Mouse (Mus musculus): ENCODE measurements around the gene Gtf3c2.
A peak's percentile ranks its signal among the peaks of the same experiment; 100 is the strongest.

The Gtf3c2 gene

GRCm38 (mm10) chr5:31198170-31198569 is 18.2 kb upstream of the Gtf3c2 start:
- no peak for DNase-seq (ENCODE audit: low spot score in 2 of 2)

DNA sequence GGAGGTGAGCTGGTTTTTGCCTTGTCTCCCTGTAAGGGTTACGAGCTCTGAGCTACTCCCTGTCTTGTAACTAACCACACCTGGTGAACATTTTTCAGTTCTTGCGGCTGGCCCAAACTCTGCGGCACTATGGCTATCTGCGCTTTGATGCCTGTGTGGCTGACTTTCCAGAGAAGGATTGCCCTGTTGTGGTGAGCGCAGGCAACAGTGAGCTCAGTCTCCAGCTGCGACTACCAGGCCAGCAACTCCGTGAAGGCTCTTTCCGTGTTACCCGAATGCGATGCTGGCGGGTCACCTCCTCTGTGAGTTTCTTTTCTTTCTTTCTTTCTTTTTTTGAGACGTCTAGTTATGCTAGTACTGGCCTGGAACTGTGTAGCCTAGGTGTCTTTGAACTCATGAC is 17.1 kb upstream of the Gtf3c2 start:
- DNase-seq (ENCODE audit: low spot score in 2 of 2), result no peak

- DNase-seq (ENCODE audit: low spot score in 2 of 2), result no peak
These were observed 16.3 kb upstream of the Gtf3c2 start for GRCm38 (mm10) chr5:31196207-31196606.

DNA sequence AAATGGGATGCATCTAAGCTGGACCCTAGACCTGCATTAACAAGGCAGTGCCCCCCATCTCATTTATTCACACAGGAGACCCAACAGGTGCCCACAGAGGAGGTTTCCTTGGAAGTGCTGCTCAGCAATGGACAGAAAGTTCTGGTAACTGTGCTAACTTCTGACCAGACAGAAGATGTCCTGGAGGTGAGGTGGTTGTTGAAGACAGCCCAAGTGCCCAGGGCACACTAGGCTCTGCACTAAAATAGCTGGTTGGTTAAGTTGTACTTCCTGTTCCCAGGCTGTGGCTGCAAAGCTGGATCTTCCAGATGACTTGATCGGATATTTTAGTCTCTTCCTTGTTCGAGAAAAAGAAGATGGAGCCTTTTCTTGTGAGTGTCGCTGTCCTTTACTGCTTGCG is 15.7 kb upstream of the Gtf3c2 start:
- DNase-seq (ENCODE audit: low spot score in 2 of 2), result no peak

GRCm38 (mm10) chr5:31194486-31195485 is 14.8 kb upstream of the Gtf3c2 start:
- DNase-seq (ENCODE audit: low spot score in 2 of 2), result no peak

DNA sequence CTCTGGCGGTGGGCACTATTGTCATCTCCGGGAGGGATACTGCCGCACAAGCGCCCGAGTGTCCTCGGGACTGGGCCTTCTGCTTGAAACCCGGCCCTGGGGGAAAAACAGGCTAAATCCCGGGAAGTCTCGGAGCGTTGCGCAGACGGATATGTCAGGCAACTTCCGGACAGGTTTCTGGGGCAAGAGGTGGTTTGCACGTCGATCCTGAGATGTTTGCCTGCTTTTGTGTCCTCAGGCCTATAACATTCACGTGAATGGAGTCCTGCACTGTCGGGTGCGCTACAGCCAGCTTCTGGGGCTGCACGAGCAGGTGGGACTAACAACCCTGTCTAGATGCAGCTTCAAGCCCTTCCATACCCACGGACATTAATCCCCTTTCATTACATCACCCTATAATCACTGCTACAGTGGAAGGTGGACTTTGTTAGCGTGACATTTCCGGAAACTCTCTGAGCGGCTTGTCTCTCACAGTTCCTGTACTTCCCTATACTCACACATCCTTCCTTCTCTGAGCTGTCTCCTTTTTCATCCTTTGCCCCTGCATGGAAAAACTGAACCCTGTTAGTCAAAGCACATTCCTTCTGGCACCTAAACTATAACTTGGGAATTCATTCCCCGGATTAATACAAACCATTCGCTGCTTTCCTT is 13.8 kb upstream of the Gtf3c2 start:
- DNase-seq (ENCODE audit: low spot score in 2 of 2), result no peak

- peak; percentile 97 to 99 for DNase-seq (ENCODE audit: low spot score in 2 of 2)
These were observed 13.1 kb upstream of the Gtf3c2 start, which contains the start of the genes Snx17 and Eif2b4 for GRCm38 (mm10) chr5:31192939-31193630. Snx17 (plus strand) TSS chr5:31193227. Eif2b4 (minus strand) TSS chr5:31193430.

DNA sequence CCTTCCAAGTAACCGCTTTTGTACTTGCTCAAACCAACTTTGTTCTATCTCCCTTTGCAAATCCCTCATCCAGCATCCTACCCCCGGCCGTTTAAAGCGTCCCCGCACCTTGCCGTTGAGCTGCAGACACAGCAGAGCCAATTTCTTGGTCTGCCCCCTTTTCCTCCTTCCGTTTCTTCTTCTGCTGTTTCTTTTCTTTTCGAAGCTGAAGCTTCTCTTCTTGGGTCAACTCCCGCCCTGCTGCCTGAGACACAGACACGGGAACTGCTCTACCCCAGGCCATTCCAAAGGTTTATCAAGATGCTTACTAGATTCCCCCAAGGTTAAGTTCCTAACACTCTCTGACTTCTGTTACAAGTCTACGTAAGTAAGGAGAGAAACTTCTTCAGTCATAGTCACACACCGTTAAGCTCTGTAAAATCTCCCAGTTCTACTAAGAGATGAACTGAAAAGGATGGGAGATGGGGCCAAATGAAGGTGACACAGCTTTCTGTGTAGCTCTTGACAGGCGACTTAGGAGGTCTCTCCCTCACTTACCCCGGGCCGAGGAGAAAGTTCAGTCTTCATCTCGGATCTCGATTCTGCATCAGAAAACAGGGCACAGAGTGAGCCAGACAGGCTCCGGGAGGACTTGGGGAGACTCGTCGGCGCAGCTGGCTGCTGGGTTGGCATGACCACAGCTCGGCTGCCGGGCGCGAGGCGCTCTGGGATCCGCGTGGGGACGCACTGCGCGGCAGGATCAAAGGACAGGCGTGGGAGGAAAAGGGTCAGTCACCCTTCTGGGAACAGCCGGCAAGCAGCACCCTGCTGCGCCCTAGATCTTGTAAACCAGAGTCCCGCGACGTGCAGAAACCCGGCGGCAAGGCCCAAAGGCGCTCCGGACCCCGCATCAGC is 12.3 kb upstream of the Gtf3c2 start:
- DNase-seq (ENCODE audit: low spot score in 2 of 2), result no peak

- no peak for DNase-seq (ENCODE audit: low spot score in 2 of 2)
These were observed 10.3 kb upstream of the Gtf3c2 start for GRCm38 (mm10) chr5:31190201-31190600.

DNA sequence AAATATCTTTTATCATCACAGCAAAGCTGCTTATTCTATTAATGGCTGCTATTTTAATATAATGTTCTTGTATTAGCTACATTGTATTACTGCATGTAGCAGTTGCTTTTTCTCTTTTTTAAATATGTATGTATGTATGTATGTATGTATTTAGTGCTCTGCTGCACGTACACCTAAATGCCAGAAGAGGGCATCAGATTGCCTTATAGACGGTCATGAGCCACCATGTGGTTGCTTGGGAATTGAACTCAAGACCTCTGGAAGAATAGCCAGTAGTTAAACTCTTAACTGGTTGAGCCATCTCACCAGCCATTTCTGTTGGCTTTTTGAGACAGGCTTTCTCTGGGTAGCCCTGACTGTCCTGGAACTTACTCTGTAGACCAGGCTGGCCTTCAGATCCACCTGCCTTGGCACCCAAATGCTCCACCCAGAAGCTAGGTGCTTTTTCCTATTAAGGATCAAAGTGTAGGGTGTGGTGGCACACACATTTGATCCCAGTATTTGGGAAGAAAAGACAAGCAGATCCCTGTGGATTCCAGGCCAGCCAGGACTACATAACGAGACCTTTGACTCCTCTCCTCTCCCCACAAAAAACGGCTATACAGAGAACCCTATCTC is 8.4 kb upstream of the Gtf3c2 start:
- no peak for DNase-seq (ENCODE audit: low spot score in 2 of 2)

DNA sequence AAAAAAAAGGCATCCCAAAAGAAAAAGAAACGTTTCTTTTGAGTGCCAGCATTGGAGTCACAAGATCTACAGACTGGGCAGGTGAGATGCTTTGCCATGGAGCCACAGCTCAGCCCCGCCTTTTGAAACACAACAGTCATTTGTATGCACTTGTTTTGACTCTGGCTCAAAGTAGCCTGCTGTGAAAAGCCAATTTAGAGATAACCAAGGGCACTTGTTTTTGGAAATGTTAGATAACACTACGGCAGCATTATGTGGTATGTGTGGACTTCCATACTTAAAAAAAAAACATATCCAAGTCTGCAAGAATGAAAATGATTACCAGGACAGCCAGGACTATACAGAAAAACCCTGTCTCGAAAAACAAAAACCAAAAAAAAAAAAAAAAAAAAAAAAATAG is 3.7 kb upstream of the Gtf3c2 start:
- no peak for DNase-seq (ENCODE audit: low spot score in 2 of 2)

- no peak for DNase-seq (ENCODE audit: low spot score in 2 of 2)
These were observed 1.3 kb upstream of the Gtf3c2 start for GRCm38 (mm10) chr5:31181183-31181770.

GRCm38 (mm10) chr5:31179301-31179765 is 611 bp downstream of the Gtf3c2 start:
- DNase-seq (ENCODE audit: low spot score in 2 of 2), result no peak

GRCm38 (mm10) chr5:31168630-31169029 is 11.3 kb downstream of the Gtf3c2 start:
- DNase-seq (ENCODE audit: low spot score in 2 of 2), result no peak

- no peak for DNase-seq (ENCODE audit: low spot score in 2 of 2)
These were observed 15.1 kb downstream of the Gtf3c2 start for GRCm38 (mm10) chr5:31164878-31165277.

GRCm38 (mm10) chr5:31162462-31162861 is 17.5 kb downstream of the Gtf3c2 start:
- no peak for DNase-seq (ENCODE audit: low spot score in 2 of 2)

GRCm38 (mm10) chr5:31154152-31154553 is 25.8 kb downstream of the Gtf3c2 start, which contains the start of gene Mpv17:
Mpv17 (minus strand) TSS chr5:31154251.
- peak; percentile 69 to 83 for DNase-seq (ENCODE audit: low spot score in 2 of 2)

DNA sequence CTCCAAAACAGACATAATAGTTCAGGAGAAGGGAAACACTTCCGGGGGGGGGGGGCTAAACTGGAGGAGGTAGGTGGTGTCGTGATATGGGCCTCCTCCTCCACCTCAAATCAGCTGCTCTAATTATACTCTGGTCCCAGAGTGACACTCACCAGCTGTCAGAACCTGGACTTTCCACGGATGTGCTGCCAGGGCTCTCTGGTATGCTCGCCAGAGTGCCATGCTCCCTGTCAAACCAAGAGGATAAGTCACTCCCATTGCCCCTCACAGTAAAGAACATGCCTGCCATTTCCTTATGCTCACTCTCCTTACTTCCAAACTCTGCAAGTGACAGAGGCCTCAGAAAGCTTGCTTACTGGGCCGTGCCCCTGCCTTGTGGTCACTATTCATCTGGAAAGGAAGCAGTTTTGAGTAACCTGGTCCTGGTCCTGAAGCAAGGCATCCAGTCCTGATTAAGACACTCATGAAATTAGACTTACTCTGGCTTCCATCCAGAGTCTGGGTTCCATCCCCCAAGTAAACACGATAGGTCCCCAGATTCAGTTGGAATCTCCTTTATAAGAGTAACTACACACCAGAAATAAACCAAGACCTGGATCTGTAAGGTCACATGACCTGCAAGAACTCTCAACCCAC is 26.3 kb downstream of the Gtf3c2 start:
- no peak for DNase-seq (ENCODE audit: low spot score in 2 of 2)

GRCm38 (mm10) chr5:31151746-31152145 is 28.2 kb downstream of the Gtf3c2 start:
- DNase-seq (ENCODE audit: low spot score in 2 of 2), result no peak

- no peak for DNase-seq (ENCODE audit: low spot score in 2 of 2)
These were observed 30.2 kb downstream of the Gtf3c2 start for GRCm38 (mm10) chr5:31149781-31150180.

All from left cerebral cortex, adult 9 months (tissue).